Mouse (Mus musculus) activated CD4-positive, CD25-positive, alpha-beta regulatory T cell, adult 4 months (primary cell): Measurements from ENCODE around the gene Soga3. TPM values are rescaled to one million over a fixed set of nuclear protein-coding genes. Genes with fewer than 3 reads are reported as not detected.

Source experiments
- ATAC-seq: one replicate; pipeline ENCODE4 v1.8.0; 2017
- polyA plus RNA-seq, 2 experiments: library from polyadenylated mRNA; unstranded; fragments of 100-300 nt; shearing (Covaris generic); gene quantifications; one replicate each; pipeline ENCODE4 v1.2.1; 2017

Soga3 gene
- polyA plus RNA-seq: not detected

DNA sequence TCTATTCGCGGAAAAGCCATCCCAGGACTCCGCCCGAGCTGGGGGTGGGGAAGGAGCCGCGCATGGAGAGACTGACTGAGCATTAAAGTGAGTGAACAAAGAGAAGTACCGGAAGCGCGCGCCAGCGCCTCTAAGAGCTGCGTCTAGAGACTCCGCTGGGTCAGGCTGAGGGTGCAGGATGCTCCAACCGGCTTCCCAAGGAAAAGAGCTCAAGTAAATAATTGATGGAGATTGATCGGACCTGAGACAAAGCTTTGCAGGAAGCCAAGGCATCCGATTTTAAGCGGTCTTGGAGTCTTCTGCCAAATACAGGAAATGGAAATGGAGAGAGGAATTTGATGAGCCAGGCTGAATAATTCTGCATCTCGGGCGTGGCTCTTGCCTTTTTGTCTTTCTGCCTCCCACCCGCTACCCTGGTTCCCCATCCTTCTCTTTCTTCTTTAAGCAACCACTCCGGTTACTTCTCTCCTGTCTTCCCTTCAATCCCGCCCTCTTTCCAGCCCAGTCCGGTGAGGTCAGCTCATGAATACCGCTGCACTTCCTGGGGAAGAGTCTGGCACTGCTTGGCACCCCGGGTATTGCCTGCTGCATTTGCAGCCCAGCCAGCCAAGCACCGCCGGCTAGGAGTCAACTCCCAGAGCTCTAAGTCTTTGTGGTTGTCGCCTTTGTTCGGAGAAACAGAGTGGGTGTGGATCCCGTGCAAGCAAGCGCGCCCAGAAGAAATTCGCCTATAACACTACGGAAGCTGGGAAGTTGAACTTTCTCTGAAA, at the start of gene Soga3:
Gene Soga3, plus strand, starts transcription at position 274 of the 770 bp plus-strand sequence.
- no peak for ATAC-seq

DNA sequence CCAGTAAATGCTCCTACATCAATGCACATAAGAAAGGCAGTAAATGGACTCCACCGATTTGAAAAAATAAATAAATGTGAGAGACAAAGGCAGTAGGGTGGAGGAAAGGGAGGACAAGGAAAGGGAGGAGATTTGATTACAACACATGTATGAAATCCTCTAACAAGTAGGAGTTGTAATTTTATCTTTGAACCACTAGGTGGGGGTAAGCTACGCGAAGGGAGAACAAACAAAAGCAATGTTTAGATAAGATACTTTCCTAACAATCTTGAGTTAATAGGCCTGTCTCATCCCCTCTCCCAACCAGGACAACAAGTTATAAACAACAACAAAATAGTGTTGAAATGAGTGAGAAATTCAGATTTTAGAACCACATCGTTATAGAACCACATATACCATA, 36.7 kb upstream of the Soga3 start:
- no peak for ATAC-seq

DNA sequence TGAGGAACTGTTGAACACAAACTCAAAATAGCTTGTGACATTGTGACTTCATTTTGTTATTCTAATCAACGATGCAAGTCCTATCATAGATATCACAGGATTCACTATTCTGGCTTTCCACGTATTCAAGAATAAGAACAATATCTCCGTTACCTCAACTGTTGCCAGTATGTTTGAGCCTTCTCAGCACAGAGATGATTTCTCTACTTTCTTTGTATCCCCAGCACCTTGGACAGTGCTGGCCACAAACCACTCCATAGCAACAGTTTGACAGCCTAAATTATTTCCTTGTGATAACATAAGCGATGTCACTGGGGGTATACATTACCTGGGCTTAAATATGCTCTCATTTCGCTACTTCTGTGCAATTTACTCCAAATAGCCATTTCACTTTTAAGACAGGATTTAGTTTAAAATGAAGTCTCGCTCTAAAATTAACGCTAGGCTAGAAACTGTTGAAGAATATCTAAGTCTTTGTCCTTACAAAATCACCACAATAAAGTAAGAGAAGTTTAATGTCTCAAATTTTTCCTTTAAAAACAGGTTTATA, 1.0 kb upstream of the Soga3 start:
- ATAC-seq: no peak

DNA sequence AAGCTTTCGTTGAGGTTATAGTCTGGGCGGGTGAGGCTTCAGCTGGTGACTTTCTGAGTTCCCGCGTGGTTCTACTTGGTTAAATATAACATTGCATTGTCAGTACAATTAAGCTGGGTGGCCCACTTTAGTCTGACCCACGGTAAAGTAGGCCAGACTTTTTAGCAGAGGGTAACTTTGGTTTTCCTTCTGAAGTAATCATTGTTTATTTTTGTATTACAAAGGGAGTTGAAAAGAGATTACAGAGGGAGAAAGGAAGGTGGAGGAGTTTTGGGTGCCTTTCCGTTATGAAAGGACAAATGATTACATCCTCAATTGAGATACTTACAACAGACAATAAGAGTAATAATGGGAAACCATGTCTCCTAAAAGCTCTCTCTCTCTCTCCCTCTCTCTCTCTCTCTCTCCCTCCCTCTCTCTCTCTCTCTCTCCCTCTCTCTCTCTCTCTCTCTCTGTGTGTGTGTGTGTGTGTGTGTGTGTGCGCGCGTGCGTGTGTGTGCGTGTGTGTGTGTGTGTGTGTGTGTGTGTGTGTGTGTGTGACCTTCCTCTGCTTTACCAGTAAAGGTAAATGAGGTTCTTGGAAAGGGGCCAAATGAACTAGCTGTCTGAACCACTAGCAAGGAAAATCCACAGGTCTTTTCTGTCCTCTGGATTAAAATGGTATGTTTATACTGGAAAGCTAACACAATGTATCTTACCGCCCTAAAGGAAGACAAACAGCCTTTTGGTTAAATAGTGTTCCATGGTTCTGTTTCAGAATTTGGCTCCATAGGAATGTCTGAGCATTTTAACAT, 1.2 kb downstream of the Soga3 start:
- ATAC-seq: no peak

DNA sequence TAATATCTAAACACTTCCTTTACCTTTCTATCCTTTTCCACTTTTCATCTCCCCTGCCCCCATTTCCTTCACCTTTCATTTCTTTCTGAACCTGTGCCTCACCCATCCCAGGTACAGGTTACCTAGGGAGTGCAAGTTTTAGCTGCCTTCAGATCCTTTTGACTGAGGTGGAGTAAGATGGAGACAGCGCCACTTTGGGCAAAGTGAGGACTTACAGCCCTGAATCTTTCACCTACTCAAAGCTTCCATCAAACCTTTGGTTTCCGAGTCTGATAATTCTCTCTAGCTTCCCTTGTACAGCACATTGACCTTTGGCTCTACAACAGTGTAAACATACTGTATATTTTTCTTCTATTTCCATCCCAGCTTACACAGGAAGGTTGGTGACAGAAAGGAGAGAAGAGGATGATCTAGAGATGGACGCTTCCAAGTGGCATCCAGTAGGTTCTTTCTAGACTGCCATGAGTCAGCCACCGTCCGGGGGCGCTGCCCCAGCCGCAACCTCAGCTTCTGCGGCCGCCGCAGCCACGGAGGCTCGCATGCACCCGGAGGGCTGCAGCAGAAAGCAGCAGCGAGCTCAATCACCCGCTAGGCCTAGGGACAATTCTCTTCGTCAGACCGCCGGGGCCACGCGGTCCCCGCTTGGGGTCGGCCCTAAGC, 2.7 kb downstream of the Soga3 start:
- ATAC-seq: no peak

DNA sequence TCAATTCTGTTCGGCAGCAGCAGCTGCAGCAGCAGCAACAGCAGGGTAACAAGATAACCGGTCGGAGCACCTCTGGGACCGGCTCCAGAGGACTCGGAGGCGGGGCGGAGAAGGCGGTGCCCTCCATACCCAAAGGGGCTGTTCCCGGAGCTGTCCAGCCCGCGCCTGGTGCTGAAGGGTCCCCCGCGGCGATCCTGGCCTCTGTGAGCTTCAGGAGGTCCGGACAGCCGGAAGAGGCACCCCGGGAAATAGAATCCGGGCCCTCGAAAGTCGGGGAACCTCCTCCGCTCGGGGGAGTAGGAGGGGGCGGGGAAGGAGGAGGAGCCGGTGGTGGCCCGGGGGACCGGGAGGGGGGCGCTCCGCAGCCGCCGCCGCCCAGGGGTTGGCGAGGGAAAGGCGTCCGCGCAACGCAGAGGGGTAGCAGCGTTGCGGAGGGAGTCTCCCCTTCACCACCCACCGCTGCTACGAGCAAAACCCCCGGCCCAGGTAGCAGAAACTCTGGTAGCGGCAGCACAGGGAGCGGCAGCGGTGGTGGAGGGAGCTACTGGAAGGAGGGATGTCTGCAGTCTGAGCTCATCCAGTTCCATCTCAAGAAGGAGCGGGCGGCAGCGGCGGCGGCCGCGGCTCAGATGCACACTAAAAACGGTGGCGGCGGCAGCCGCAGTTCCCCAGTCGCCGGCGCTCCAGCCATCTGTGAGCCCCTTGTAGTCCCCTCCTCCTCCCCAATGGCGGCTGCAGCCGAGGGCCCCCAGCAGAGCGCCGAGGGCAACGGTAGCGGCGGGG, 3.4 kb downstream of the Soga3 start:
- no peak for ATAC-seq

DNA sequence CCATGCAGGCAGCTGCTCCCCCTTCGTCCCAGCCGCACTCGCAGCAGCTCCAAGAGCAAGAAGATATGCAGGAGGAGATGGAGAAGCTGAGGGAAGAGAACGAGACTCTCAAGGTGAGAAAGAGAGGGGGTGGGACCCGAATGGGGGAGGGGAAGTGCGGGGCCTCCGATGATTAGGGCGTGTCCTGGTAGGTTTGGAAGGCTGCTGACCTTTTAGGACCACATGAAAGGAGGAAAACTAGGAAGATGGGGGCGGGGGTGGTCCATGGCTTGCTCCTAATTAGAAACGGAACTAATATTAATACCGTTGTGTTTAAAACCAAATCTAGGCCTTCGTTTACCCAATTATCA, 4.0 kb downstream of the Soga3 start:
- ATAC-seq: no peak

DNA sequence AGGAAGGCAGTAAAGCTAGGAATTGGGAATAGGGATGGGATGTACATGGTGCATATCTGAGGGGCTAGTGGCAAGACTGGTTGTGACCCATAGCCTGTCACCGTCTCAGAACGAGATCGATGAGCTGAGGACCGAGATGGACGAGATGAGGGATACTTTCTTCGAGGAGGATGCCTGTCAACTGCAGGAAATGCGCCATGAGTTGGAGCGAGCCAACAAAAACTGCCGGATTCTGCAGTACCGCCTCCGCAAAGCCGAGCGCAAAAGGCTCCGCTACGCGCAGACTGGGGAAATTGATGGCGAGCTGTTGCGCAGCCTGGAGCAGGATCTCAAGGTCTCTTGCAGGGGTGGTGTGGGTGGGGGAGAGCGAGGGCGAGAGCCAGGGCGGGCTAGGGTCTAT, 4.4 kb downstream of the Soga3 start:
- no peak for ATAC-seq

DNA sequence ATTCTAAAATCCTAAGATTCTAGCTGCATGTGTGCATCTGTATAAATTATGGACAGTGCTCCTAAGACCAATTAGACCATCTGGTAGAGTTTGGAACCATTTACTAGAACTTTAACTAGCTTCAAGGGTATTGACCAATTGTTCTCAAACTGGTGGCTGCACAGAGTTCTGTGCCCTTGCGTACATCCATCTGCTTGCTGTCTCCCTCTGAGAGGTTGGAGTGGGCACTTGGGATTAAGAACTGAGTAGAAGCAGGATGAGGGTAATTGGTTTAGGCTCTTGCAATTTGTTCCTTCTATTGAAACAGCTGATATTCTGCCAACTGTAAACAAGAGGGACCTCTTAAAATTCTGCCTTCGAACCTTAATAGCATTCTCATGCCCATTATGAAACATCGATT, 11.7 kb downstream of the Soga3 start:
- ATAC-seq: no peak

DNA sequence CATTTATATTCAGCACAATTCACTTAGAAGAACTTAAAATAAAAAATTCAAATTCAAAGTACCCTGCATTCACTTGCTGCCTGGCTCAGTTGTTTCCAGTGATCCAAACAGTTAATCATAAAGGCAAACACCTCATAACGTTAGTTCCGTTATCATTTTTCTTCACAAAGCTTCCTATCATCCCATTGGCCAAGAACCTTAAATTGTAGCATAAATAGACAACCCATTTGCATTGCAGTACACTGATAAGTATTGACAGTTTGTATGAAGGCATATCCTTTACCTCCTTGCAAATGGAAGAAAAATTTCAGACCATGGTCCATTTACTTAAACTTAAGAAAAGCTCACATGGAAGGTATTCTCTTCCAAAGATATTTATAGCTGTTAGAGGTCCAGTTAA, 18.0 kb downstream of the Soga3 start:
- no peak for ATAC-seq

DNA sequence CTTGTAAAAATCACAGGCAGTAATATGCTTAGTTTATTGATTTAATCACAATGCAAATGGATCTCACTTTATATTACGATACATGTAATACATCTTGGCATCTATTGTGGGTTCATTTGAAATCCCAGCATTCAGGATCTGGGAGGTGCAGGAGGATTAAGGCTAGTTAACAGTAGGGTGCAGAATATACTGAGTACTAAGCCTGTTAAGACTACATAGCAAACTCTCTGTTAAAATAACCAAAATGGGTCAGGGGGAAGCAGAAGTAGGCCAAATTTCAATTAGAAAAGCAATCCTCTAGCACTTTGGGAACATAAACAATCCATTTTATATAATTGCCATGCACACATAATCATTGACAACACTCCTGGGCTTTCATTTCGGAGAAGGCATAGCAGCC, 30.1 kb downstream of the Soga3 start:
- no peak for ATAC-seq

DNA sequence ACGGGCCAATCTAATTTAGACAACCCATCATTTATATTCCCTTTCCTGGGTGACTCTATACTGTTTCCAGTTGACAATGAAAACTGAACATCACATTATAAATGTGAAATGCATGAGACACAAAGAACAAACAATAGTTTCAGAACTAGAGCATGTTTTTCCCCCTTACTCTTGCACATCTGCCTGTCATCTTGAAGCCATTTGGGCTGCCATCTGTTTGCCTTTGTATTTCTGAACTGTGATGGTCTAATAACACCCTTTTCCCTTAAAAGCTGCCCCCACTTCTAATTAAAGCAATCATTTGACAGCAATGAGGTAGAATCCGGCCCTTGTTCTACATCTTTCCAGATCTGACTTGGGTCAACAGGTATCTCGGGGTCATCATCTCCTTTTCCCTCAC, 32.0 kb downstream of the Soga3 start:
- ATAC-seq: no peak

DNA sequence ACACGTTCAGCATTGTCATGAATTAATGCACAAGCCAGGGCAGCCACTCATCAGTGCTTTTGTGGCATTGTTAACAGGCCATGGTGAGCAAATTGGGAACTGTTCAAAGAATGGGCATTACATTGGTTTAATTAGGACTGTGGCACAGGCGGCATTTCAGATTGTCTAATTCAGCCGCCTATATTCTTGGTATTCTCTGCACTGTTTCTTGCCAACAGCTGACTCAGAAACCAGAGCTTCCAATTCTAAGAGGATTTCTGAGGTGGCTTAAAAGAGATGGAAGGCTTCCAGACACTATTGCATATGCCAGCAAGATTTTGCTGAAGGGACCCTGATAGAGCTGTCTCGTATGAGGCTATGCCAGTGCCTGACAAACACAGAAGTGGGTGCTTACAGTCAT, 33.2 kb downstream of the Soga3 start:
- no peak for ATAC-seq

DNA sequence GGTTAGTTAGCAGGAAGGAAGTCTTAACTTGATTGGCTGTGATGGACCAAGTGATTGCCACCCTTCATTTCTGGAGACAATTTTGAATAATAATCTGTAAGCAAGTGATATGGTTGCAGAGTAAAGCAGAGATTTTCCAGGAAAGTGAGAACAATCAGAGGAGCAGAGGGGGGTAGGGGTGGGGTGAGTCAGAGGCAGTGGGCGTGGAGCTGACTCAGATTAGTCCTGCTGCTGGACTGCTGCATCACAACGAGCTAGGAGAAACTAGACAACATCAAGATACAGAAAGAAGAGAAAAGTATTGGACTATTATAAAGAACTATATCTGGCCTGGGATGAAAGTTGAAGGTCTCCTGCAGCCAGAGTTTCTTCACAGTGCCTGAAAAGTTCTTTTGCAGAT, 34.4 kb downstream of the Soga3 start:
- ATAC-seq: no peak

DNA sequence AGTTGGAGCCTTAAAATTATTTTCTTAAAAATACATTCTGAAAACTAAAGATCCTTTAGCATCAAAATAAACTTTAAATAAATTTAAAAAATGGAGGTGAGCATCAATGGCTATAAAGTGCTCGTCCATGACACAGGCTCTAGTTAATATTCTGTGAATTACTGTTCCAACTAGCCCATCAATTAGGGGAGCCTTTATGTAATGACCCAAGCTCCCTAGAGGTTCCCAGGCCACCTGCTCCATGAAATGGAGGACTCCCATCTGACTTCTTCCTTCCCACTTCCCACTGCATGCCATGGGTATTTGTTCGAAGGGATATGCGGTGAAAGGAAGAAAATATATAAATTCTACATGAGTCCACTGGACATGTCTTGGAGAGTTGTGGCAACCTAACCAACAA, 36.6 kb downstream of the Soga3 start:
- ATAC-seq: no peak

DNA sequence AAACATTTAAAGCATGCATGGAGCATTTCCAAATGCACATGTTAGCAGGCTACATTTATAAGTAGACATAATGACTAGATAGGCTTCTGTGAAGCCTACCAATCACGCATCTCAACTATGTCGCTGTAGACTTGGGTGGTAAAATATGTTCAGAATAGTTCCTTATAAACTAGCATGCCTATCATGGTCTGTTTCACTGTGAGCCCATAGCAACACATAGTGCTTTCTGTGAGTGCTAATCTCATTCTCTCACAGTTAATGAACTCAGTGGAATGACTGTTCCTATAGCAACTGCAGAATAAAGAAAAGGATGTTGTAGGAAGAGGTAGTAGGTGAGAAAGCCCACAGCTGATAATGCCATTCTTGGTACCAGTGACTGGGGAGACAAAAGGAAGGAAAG, 37.4 kb downstream of the Soga3 start:
- ATAC-seq: no peak

DNA sequence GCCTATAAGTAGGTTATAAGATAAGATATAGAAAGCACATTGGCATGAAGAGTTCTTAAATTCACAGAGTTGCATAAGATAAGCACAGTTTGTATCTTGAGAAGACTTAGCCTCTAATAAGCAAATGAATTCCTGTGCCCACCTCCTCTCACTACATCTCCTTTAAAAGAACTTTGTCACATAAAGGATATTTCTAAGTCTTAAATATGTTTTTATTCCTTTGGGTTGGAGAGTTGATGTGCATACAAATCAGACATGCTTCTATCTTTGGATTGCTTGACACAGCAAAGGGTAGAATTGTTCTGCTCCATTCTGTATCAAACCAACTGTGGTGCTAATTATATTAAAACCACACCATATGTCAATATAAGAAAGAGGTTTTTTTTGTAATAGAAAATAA, 50.1 kb downstream of the Soga3 start:
- ATAC-seq: no peak

DNA sequence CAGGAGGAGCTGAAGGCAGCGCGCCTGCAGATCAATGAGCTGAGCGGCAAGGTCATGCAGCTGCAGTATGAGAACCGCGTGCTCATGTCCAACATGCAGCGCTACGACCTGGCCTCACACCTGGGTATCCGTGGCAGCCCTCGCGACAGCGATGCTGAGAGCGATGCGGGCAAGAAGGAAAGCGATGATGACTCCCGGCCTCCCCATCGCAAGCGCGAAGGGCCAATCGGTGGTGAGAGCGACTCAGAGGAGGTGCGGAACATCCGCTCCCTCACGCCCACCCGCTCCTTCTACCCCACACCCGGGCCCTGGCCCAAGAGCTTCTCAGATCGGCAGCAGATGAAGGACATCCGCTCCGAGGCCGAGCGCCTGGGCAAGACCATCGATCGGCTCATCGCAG, 53.2 kb downstream of the Soga3 start:
- no peak for ATAC-seq

DNA sequence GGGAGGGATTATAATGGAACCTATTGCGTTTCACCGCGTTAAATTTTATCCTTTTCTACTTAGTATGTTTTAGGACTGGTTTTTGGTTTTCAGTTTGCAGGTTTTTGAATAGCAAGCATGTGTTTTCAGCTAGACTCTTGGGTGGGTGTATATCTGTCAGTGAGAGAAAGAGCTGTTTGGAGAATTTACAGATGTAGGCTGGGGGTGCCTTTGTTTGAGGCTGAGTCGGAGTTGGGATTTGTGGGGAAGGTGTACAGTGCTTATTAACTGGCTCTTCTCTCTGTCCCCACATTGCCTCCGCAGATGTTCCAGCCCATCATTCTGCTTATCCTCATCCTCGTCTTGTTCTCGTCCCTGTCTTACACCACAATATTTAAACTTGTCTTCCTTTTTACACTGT, 55.0 kb downstream of the Soga3 start, which contains the start of gene Gm49353:
Gene Gm49353, plus strand, starts transcription at position 313 of the 400 bp plus-strand sequence.
- no peak for ATAC-seq

DNA sequence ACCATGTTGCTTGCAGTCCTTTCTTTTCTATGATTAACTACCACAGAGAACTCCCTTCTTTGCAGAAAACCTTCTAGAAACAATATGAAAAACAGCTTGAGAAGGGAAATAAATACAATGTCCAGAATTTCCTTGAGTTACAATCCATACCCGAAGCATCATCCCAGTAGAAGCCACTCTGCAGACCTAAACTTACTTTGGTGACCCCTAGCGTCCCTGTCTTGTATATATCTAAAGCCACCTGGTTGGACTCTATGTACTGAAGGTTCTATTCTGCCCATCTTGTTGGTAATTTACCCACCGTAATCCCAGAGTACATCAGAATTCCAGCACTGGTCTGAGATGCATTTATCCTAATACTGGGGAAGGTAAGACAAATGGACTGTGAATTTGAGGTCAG, 56.2 kb downstream of the Soga3 start:
- no peak for ATAC-seq

DNA sequence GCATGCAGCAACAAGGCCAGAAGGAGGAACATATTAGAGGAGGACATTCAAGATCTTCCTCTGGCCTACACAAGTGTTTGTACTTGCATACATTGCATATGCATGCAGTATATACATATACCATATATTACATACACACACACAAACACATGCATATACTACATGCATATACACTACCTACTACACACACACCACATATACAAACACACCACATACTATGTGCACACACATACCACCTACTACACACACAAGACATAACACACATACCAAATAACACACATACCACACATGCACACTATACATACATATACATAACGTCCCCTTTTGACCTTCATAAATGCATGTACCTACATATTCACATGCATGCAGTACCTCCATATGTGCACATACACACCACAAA, 57.0 kb downstream of the Soga3 start:
- no peak for ATAC-seq

DNA sequence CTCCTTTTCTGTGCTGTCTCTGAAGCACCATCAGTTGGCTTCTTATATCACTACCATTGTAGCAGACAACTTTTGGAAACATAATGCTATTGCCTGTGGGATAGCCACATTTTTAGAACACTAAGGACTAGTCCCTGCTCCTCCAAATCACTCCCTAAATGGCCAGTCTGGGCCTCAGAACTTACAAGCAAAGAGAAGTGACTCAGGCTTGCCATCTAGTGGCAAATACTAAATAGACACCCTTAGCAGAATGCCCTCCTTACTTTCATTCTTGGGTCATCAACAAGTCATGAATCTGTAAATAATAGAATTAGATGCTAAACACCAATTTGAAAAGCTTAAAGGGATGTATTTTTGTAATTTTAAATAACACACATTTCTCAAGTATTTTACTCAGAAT, 63.1 kb downstream of the Soga3 start:
- no peak for ATAC-seq

DNA sequence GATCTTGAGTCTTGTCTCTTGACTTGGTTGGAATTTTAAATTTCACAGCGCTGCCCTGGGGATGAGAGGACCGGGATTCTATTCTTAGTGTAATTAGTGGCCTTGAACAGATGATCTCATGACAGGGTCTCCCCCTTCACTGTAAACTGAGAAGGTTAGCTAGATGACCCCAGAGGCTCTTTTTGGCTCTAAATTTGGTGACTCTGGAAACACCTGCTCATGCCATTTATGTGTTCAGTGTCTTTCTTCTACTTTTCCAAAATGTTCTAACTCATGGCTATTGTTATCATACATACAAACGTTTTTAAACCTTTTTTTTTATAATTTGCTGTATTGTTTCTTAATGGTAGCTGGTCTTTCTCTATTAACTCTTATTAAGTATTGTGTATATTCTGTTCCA, 65.1 kb downstream of the Soga3 start:
- no peak for ATAC-seq
